Mouse (Mus musculus): ENCODE measurements around the gene Adcy7.

GRCm38 (mm10) chr8:88228800-88229199 lies 43.4 kb upstream of the Adcy7 start:
- TF ChIP-seq EP300 (optimal IDR thresholded peaks at IDR 0.05): no peak
- TF ChIP-seq CTCF (IDR thresholded peaks at IDR 0.05; ENCODE audit: low read depth): no peak

All from stomach, postnatal 0 days (tissue).